Mouse (Mus musculus): Measurements from ENCODE around the gene Klhl2. TPM values are rescaled to one million over a fixed set of nuclear protein-coding genes. Genes with fewer than 3 reads are reported as not detected.

Gene Klhl2
- 11.1 and 11.4 TPM in 2 replicates for polyA plus RNA-seq (2015; fragmentation: Nextera tagmentation; extraction: Ambion mirVana)

DNA sequence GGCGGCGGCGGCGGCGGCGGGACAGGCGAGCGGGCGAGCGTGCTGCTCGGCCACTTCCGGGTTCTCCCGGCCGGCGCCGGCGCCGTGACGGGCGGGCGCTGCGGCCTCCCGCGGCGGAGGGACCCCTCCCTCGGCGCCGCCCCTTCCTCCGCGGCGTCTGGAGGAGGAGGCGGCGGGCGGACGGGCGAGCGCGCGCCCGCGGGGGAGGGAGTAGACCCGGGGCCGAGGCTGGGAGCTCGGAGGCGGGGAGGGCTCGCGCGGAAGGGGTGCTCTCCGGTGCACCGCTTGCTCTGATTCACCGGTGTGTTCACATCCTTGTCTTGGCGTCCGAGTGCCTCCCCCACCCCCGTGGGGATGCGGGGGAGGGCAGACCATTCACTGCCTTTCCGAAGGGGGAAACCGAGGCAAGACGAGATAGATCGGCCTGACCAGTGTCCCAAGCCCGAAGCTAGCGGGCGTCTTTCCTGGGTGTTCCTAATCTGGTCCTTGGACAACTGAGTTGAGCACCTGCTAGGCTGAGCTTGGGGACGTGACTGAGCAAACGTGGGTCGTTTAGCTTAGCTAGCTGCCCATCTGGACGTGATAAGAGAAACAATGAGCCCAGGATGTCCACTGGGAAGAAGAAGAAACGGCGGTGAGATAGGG, at the start of gene Klhl2:
TSS of gene Klhl2 (minus strand) at position 121 of the 645 bp plus-strand sequence.
- H3K9ac ChIP-seq, result peak within 1 kb of the TSS; percentile 69
- ATAC-seq (ENCODE audit: insufficient number of reproducible peaks, low FRiP score, low TSS enrichment, low read depth), result peak; percentile 88
- no peaks in the 10 kb centered on the region for H3K36me3 ChIP-seq
- no peaks in the 10 kb centered on the region for H3K27me3 ChIP-seq
- H3K27ac ChIP-seq (replicated peaks), result 0 out of 2 replicates have a peak within 1 kb of the TSS, but pooled peaks have one; percentile 39
- peaks cover 20% of the 10 kb centered on the region for H3K4me1 ChIP-seq
- peak within 1 kb of the TSS; percentile 92 for H3K4me2 ChIP-seq (replicated peaks)
- peak within 1 kb of the TSS; percentile 84 for H3K4me3 ChIP-seq (replicated peaks)
- no peaks in the 10 kb centered on the region for H3K9me3 ChIP-seq (replicated peaks)
- under 1% methylated on average over 59 of the region's 68 CpGs for WGBS

DNA sequence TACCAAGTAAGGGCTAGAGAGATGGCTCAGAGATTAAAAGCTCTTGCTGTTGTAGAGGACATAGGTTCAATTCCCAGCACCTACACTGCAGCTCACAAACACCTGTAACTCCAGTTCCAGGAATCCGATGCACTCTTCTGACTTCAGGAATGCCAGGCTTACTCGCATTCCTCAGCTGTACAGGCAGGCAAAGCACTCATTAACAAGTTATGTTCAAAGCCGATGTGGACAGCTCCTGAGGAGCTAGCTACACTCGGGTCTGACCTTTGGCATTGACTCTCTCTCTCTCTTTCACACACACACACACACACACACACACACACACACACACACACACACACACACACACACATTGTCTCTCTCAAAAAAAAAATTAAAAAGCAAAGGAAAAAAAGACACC, 48.9 kb upstream of the Klhl2 start:
- no peak overlapping the region for H3K4me3 ChIP-seq (replicated peaks)
- H3K36me3 ChIP-seq, result no peaks in the 10 kb centered on the region
- H3K4me2 ChIP-seq (replicated peaks), result no peak overlapping the region
- ATAC-seq (ENCODE audit: insufficient number of reproducible peaks, low FRiP score, low TSS enrichment, low read depth), result no peak
- no peaks in the 10 kb centered on the region for H3K4me1 ChIP-seq
- no peak overlapping the region for H3K27ac ChIP-seq (replicated peaks)
- no peaks in the 10 kb centered on the region for H3K27me3 ChIP-seq
- 8% methylated on average over 4 of the region's 4 CpGs for WGBS
- no peak overlapping the region for H3K9ac ChIP-seq
- H3K9me3 ChIP-seq (replicated peaks), result no peaks in the 10 kb centered on the region

DNA sequence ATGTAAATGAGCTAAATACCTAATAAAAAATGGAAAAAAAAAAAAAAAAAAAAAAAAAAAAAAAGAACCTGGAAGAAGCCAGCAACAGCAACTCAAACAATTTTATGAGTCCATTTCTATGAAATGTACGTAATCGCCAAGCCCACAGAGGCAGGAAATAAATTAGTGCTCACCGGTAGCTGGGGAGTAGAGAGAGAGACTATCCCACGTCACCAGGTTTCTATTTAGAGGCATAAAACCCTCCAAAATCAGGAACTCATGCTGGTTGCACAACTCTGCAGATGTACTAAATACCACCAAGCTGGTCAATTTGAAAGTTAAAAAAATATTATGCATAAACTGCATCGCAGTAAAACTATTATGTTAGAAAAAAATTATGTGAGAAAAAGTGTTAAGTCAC, 46.9 kb upstream of the Klhl2 start:
- no peak overlapping the region for H3K4me2 ChIP-seq (replicated peaks)
- H3K27ac ChIP-seq (replicated peaks), result no peak overlapping the region
- no peak overlapping the region for H3K4me3 ChIP-seq (replicated peaks)
- no peaks in the 10 kb centered on the region for H3K27me3 ChIP-seq
- no peaks in the 10 kb centered on the region for H3K36me3 ChIP-seq
- 69% methylated on average over 5 of the region's 5 CpGs for WGBS
- H3K9ac ChIP-seq, result no peak overlapping the region
- H3K4me1 ChIP-seq, result no peaks in the 10 kb centered on the region
- no peaks in the 10 kb centered on the region for H3K9me3 ChIP-seq (replicated peaks)
- ATAC-seq (ENCODE audit: insufficient number of reproducible peaks, low FRiP score, low TSS enrichment, low read depth), result no peak

DNA sequence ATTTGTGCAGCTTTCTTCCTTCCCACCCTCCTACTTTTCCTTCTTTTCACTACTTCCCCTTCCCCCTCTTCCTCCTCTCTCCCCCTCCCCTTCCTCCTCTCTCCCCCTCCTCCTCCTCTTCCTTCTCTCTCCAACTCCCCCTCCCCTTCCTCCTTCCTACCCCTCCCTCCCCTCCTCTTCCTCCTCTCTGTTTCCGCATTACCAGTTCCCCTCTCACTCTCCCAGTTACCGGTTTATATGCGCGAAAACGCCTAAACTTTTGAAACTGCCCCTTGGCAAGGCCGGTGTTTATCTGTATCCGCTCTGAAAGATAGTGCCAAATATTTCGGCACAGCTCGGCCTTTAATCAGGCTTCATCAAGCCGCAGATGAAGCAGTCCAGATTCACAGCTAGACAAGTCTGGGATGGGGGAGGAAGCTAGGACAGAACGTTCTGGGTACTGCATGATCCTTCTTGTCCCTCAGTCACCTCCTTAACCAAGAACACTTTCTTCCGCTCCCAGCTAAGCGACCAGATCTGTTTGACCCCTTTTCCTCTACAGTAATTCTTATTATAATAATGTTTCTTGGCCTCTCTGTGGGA, 30.9 kb upstream of the Klhl2 start:
- H3K27ac ChIP-seq (replicated peaks), result no peak overlapping the region
- no peak overlapping the region for H3K4me3 ChIP-seq (replicated peaks)
- WGBS, result 30% methylated on average over 13 of the region's 13 CpGs
- H3K4me2 ChIP-seq (replicated peaks), result no peak overlapping the region
- H3K9me3 ChIP-seq (replicated peaks), result no peaks in the 10 kb centered on the region
- no peaks in the 10 kb centered on the region for H3K4me1 ChIP-seq
- H3K36me3 ChIP-seq, result no peaks in the 10 kb centered on the region
- ATAC-seq (ENCODE audit: insufficient number of reproducible peaks, low FRiP score, low TSS enrichment, low read depth), result no peak
- no peak overlapping the region for H3K9ac ChIP-seq
- no peaks in the 10 kb centered on the region for H3K27me3 ChIP-seq

DNA sequence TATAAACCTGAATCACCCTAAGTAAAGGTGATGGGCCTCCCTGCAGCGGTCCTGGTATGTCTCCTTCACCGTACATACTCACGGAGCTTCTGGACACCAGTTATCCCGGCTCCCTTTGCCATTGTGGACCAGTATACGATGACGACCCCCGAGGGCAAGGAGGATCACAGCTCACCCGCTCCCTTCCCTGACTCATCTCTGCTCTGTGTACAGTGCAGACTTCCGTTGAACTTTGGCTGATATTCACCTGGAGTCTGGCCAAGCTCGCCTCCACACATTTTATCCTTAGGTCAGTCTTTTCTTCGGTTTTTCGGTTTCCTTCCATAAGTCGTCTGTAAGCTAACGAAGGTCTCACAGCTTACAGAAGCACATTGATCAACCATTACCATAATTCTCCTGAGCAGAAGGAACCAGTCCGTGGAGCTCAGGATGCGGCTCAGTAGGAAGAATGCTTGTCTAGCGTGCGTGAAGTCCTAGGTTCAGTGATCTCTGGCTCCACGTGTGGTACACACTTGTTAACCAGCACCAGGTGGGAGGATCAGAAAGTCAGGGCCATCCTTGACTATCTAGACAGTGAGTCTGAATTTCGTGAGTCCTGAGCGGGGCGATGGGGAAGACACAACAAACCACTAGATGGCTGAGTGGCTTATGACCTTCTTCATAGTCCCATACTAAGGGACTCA, 28.0 kb upstream of the Klhl2 start:
- 82% methylated on average over 22 of the region's 22 CpGs for WGBS
- no peak overlapping the region for H3K4me3 ChIP-seq (replicated peaks)
- no peak overlapping the region for H3K27ac ChIP-seq (replicated peaks)
- no peak overlapping the region for H3K4me2 ChIP-seq (replicated peaks)
- no peaks in the 10 kb centered on the region for H3K27me3 ChIP-seq
- H3K4me1 ChIP-seq, result no peaks in the 10 kb centered on the region
- no peak overlapping the region for H3K9ac ChIP-seq
- H3K36me3 ChIP-seq, result no peaks in the 10 kb centered on the region
- H3K9me3 ChIP-seq (replicated peaks), result no peaks in the 10 kb centered on the region
- no peak for ATAC-seq (ENCODE audit: insufficient number of reproducible peaks, low FRiP score, low TSS enrichment, low read depth)

DNA sequence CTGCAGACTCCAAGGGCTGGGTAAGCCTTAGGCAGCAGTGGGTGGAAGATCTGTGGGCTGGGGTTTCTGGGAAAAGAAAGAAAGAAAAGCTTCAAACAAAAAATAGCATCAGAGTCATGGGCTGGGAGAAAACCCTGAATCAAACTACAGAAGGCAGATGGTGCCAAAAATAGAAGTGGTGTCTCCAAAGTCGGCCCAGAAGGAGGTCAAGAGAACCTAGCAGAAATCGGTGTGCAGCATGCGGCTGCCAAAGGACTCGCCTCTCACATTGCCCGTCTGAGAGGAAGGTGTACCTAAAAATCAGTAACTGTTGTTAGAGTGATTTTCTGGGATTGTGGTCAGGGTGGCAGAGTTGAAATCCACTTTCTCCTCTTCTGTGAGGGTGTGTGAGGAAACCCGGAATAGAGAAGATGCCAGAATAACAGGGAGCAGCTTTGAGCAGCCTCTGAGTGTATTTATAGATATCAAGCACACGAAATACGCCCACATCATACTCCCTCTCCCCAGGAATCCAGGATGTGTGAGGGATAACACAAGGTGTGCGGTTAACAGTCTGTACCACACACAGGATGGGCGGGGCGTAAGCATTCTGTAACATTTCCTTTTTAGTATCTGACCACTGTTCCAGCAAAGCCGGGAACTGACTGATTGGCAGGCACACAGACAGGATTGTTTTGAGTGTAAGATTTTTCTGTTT, 21.8 kb upstream of the Klhl2 start:
- no peak for ATAC-seq (ENCODE audit: insufficient number of reproducible peaks, low FRiP score, low TSS enrichment, low read depth)
- WGBS, result 73% methylated on average over 12 of the region's 12 CpGs
- Histone ChIP-seq H3K4me3 (replicated peaks) (no peak overlapping the region), H3K27ac (replicated peaks) (no peak overlapping the region), H3K4me1 (no peaks in the 10 kb centered on the region), H3K27me3 (no peaks in the 10 kb centered on the region), H3K36me3 (no peaks in the 10 kb centered on the region), H3K9ac (no peak overlapping the region), H3K4me2 (replicated peaks) (no peak overlapping the region), H3K9me3 (replicated peaks) (no peaks in the 10 kb centered on the region)

DNA sequence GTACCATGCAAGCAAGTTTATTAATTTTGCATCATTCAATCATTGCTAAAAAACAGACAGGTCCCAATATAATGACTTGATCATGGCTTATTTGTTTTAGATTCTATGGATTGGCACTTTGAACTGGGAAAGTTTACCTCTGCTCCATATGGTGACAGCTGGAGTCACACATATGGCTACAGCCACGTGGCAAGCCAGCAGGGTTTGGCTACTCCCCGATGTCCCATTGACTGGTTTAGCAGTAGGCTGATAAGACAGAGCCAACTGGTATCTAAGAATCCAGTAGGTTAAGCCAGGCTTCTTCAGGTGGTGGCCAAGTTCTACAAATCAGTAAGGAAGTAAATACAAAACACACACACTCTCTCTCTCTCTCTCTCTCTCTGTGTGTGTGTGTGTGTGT, 20.4 kb upstream of the Klhl2 start:
- Histone ChIP-seq H3K27me3 (no peaks in the 10 kb centered on the region), H3K9ac (no peak overlapping the region), H3K36me3 (no peaks in the 10 kb centered on the region), H3K27ac (replicated peaks) (no peak overlapping the region), H3K4me1 (no peaks in the 10 kb centered on the region), H3K9me3 (replicated peaks) (no peaks in the 10 kb centered on the region), H3K4me2 (replicated peaks) (no peak overlapping the region), H3K4me3 (replicated peaks) (no peak overlapping the region)
- 59% methylated on average over 2 of the region's 2 CpGs for WGBS
- ATAC-seq (ENCODE audit: insufficient number of reproducible peaks, low FRiP score, low TSS enrichment, low read depth), result no peak

DNA sequence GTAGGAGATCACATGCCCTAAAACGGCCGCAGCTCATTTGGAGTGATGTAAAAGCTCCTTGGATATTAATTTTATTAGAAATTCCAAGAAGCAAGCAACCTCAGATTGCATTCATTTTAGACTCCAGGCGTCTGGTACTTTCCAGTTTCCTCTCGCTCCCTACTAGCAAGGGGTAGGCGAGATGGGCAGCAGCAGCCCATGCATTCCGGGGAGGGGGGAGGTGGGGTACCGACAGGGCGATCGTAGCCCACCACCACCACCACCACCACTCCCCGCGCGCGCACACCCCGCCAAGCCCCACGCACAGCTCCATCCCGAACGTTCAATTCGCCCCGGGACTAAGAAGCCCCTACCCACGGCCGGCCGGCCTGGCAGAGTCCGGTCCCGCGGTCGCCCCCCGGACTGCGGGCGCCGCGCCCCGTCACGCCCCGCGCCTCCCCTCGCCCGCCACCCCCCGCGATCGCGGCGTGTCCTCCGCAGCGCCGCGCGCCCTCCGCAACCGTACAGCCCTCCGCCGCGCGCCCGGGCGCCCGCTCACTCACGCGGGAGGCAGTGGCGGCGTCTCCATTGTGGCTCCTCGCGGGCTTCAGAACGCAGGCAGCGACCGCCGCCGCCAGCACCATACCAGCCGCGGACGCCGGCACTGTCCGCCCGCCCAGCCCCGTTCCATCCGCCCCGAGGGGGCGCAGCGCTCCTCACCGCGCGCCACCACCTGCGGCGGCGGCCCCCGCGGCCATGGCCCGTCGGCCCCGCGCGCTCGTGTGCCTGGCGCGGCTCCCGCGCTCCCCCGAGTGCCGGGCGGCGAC, 523 bp downstream of the Klhl2 start:
- no peaks in the 10 kb centered on the region for H3K36me3 ChIP-seq
- H3K27me3 ChIP-seq, result no peaks in the 10 kb centered on the region
- H3K4me1 ChIP-seq, result peaks cover 20% of the 10 kb centered on the region
- 0 out of 2 replicates have a peak overlapping the region, but pooled peaks have one; percentile 39 for H3K27ac ChIP-seq (replicated peaks)
- H3K9ac ChIP-seq, result peak overlapping the region; percentile 69
- H3K9me3 ChIP-seq (replicated peaks), result no peaks in the 10 kb centered on the region
- ATAC-seq (ENCODE audit: insufficient number of reproducible peaks, low FRiP score, low TSS enrichment, low read depth), result peak; percentile 86
- WGBS, result under 1% methylated on average over 91 of the region's 100 CpGs
- peak overlapping the region; percentile 84 for H3K4me3 ChIP-seq (replicated peaks)
- H3K4me2 ChIP-seq (replicated peaks), result peak overlapping the region; percentile 92

DNA sequence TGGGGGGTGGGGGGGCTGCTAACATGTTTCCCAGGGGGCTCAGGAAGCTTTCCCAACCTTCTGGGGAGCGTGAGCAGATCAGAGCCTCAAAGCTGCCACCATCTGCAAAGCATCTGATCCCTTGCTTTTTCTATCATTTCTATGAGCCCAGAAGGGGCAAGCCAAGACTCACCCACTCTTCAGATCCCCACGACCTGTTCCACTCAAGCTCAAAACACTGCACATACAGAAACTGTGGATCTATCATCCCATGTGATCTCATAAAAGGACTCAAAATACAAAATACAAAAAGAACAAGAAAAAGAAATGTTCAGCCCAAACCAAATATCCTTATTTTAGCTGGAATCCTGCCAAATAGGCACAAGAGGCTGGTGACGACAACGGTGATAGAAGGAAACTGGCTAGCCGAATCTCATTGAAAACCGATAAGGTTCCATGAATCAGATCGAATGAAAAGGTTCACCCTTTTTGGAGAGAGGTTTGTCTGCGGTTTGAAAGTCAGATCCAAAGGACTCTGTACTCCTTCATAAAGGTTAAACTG, 1.5 kb downstream of the Klhl2 start:
- H3K9ac ChIP-seq, result no peak overlapping the region
- WGBS, result 7% methylated on average over 8 of the region's 8 CpGs

DNA sequence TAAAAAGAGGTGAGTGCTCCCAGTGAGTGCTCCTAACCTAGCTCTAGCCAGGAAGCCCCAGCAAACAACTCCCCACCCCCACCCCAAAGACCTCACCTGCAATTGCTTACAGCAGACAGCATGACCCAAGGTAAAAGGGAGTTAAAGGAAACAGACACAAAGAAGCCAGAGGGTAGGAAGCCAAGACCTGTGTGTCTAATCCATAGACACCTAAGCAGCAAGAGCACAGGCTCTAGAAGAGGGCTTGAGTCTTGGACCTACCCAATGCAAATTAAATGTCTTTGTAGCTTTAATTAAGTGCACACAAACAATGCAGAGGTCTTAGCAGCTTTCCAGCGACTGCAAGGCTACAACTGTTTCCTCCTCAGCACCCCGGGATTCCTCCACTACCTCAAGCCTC, 2.2 kb downstream of the Klhl2 start:
- H3K27me3 ChIP-seq, result no peaks in the 10 kb centered on the region
- no peak overlapping the region for H3K27ac ChIP-seq (replicated peaks)
- H3K9me3 ChIP-seq (replicated peaks), result no peaks in the 10 kb centered on the region
- 12% methylated on average over 2 of the region's 2 CpGs for WGBS
- no peak overlapping the region for H3K4me2 ChIP-seq (replicated peaks)
- H3K9ac ChIP-seq, result no peak overlapping the region
- no peak for ATAC-seq (ENCODE audit: insufficient number of reproducible peaks, low FRiP score, low TSS enrichment, low read depth)
- no peaks in the 10 kb centered on the region for H3K36me3 ChIP-seq
- H3K4me3 ChIP-seq (replicated peaks), result no peak overlapping the region
- peaks cover 20% of the 10 kb centered on the region for H3K4me1 ChIP-seq

More for the DNA sequence above, 1.5 kb downstream of the Klhl2 start:
- H3K27ac ChIP-seq (replicated peaks), result no peak overlapping the region
- H3K4me1 ChIP-seq, result peaks cover 20% of the 10 kb centered on the region
- no peaks in the 10 kb centered on the region for H3K9me3 ChIP-seq (replicated peaks)
- H3K4me2 ChIP-seq (replicated peaks), result peak overlapping the region; percentile 92
- no peaks in the 10 kb centered on the region for H3K36me3 ChIP-seq
- H3K27me3 ChIP-seq, result no peaks in the 10 kb centered on the region
- H3K4me3 ChIP-seq (replicated peaks), result peak overlapping the region; percentile 84
- ATAC-seq (ENCODE audit: insufficient number of reproducible peaks, low FRiP score, low TSS enrichment, low read depth), result no peak

Measured in embryonic facial prominence, embryonic 15.5 days (tissue).